Mouse (Mus musculus): Measurements from ENCODE around the gene Spsb1.

GRCm38 (mm10) chr4:149932108-149932815 lies 22.6 kb downstream of the Spsb1 start:
- TF ChIP-seq CTCF (IDR thresholded peaks at IDR 0.05; ENCODE audit: insufficient read depth, low read length) (no peak), POLR2A (IDR thresholded peaks at IDR 0.05; ENCODE audit: borderline replicate concordance, extremely low read depth, low read depth, low read length) (no peak)

Data from lung, adult 2 months (tissue).